Mouse (Mus musculus): ENCODE data around the gene Snx5.

DNA sequence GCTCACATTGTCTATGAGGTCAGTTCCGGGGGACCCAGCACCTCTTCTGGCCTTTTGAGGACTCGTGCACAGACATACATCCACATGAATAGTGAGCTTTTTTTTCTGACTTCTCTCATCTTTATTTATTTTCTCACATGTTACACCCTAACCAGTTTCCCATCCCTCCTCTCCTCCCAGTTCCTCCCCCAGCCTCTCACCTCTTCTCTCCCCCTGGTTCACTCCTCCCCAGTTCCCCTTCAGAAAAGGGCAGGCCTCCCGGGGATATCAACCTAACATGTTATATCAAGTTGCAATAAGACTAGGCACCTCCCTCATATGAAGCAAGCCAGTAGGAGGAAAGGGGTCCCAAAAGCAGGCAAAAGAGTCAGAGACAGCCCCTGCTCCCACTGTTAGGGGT lies 9.9 kb upstream of the Snx5 start:
- TF ChIP-seq POLR2A (IDR thresholded peaks at IDR 0.05; ENCODE audit: borderline replicate concordance, extremely low read depth, insufficient read depth, insufficient read length, poor library complexity, severe bottlenecking) (no peak), CTCF (IDR thresholded peaks at IDR 0.05; ENCODE audit: borderline replicate concordance, extremely low read depth, insufficient read depth, insufficient read length) (no peak)

Data from brain, embryonic 14.5 days (tissue).